In the genomic region with DNA sequence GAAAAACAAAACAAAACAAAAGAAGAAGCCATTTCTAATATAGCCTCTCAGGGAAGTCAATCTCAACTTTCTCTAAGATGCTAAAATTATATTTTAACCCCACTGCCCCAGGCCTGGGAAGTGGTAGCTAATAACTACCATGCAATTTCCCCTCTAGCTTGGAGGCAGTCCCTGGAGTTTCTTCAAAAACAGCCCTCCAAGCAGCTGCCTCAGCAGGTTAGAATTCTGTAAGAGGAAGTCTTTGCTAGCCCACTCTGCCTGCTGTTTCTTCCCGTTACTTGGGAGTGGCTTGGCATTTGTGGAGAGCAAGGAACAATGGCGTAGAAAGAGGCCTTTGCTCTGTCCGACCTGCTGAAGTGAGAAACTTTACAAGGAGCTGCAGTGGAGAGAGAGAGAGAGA, we compare ENCODE assay signal across 32 mouse cellular contexts. TPM values are rescaled to one million over a fixed set of nuclear protein-coding genes. Genes with fewer than 3 reads are reported as not detected.
DNase-seq lines count a peak whose midpoint lies in the region; ATAC-seq lines count a peak whose summit lies in the region.
"Had no signal": no experiment of that assay in that cellular context is flagged by ENCODE, and none has a peak within 500 bp of the region (broad histone marks: within the 10 kb centered on the region; RNA-seq: fewer than 3 reads in every experiment).

No protein-coding gene starts in this region.

- no peaks in the 10 kb centered on the region for H3K27me3 ChIP-seq in heart, embryonic 12.5 days (replicated peaks)
- H3K27me3 ChIP-seq: embryonic facial prominence, embryonic 15.5 days; forebrain, embryonic 12.5 days; heart, embryonic 13.5 days; hindbrain, embryonic 15.5 days; liver, embryonic 15.5 days; lung, embryonic 15.5 days; megakaryocyte, embryonic 14.5 days; midbrain, embryonic 13.5 days; neural tube, embryonic 13.5 days had no signal

- 0 out of 2 replicates have a peak, but pooled peaks cover 8% of the 10 kb centered on the region for H3K9me3 ChIP-seq in heart, embryonic 12.5 days (replicated peaks)
- H3K9me3 ChIP-seq: embryonic facial prominence, embryonic 10.5 days; embryonic facial prominence, embryonic 15.5 days; hindbrain, embryonic 15.5 days; liver, embryonic 15.5 days; lung, embryonic 15.5 days; midbrain, embryonic 13.5 days; neural tube, embryonic 13.5 days had no signal

- H3K4me2 ChIP-seq in heart, embryonic 12.5 days = no peak overlapping the region
- H3K4me2 ChIP-seq: embryonic facial prominence, embryonic 15.5 days; forebrain, embryonic 12.5 days; heart, embryonic 13.5 days; hindbrain, embryonic 15.5 days; liver, embryonic 15.5 days; lung, embryonic 15.5 days; midbrain, embryonic 13.5 days; neural tube, embryonic 13.5 days had no signal

- no peak overlapping the region for H3K4me3 ChIP-seq in heart, embryonic 12.5 days
- H3K4me3 ChIP-seq in brown adipose tissue, adult 24 weeks (ENCODE audit: insufficient read depth, low read depth, low read length) = no peak overlapping the region
- H3K4me3 ChIP-seq: embryonic facial prominence, embryonic 10.5 days; embryonic facial prominence, embryonic 15.5 days; forebrain, embryonic 12.5 days; heart, embryonic 13.5 days; hindbrain, embryonic 15.5 days; liver, embryonic 15.5 days; lung, embryonic 15.5 days; megakaryocyte, embryonic 14.5 days; midbrain, embryonic 13.5 days; neural tube, embryonic 13.5 days had no signal

- no peaks in the 10 kb centered on the region for H3K36me3 ChIP-seq in heart, embryonic 12.5 days
- H3K36me3 ChIP-seq: embryonic facial prominence, embryonic 10.5 days; embryonic facial prominence, embryonic 15.5 days; forebrain, embryonic 12.5 days; heart, embryonic 13.5 days; hindbrain, embryonic 15.5 days; liver, embryonic 15.5 days; lung, embryonic 15.5 days; midbrain, embryonic 13.5 days; neural tube, embryonic 13.5 days had no signal

- ATAC-seq in heart, embryonic 12.5 days (ENCODE audit: insufficient number of reproducible peaks, low FRiP score) = no peak
- ATAC-seq in CD4-positive, CD25-positive, alpha-beta regulatory T cell, adult 4 months = peak; percentile 3
- peak; percentile 72 for ATAC-seq in megakaryocyte progenitor cell, adult 5-6 weeks (replicated peaks; ENCODE audit: poor library complexity)
- ATAC-seq: forebrain, postnatal 0 days; midbrain, embryonic 13.5 days had no signal

- H3K4me1 ChIP-seq in heart, embryonic 12.5 days (replicated peaks) = no peaks in the 10 kb centered on the region
- no peaks in the 10 kb centered on the region for H3K4me1 ChIP-seq in brown adipose tissue, adult 24 weeks (ENCODE audit: control insufficient read depth, insufficient read depth, insufficient read length, low read length)
- H3K4me1 ChIP-seq: embryonic facial prominence, embryonic 10.5 days; embryonic facial prominence, embryonic 15.5 days; forebrain, embryonic 12.5 days; heart, embryonic 13.5 days; hindbrain, embryonic 15.5 days; liver, embryonic 15.5 days; lung, embryonic 15.5 days; midbrain, embryonic 13.5 days; neural tube, embryonic 13.5 days had no signal

- H3K9ac ChIP-seq in heart, embryonic 12.5 days = no peak overlapping the region
- H3K9ac ChIP-seq: embryonic facial prominence, embryonic 15.5 days; forebrain, embryonic 12.5 days; forebrain, postnatal 0 days; heart, embryonic 13.5 days; hindbrain, embryonic 15.5 days; liver, embryonic 15.5 days; lung, embryonic 15.5 days; midbrain, embryonic 13.5 days; neural tube, embryonic 13.5 days had no signal

- intact Hi-C loops in left cerebral cortex, postnatal 14 days (cut with DNase I) = no loop called here

- WGBS in heart, embryonic 12.5 days = 65% methylated on average over 3 of the region's 3 CpGs

- H3K27ac ChIP-seq in heart, embryonic 12.5 days (ENCODE audit: poor library complexity, severe bottlenecking) = no peak overlapping the region
- H3K27ac ChIP-seq in brown adipose tissue, adult 24 weeks (replicated peaks; ENCODE audit: low read depth, low read length) = peak overlapping the region; percentile 75
- H3K27ac ChIP-seq: embryonic facial prominence, embryonic 10.5 days; embryonic facial prominence, embryonic 15.5 days; forebrain, embryonic 12.5 days; heart, embryonic 13.5 days; hindbrain, embryonic 15.5 days; kidney, postnatal 0 days; liver, embryonic 15.5 days; lung, embryonic 15.5 days; midbrain, embryonic 13.5 days; neural tube, embryonic 13.5 days had no signal

- peak; percentile 97 for DNase-seq in heart, adult 11 months
- DNase-seq in left cerebral cortex, postnatal 14 days (ENCODE audit: low spot score in 2 of 2) = no peak
- no peak for DNase-seq in kidney, adult 18-20 months
- DNase-seq: adrenal gland, adult 2 months; cerebellum, adult 11-12 months; cerebellum, postnatal 10 days; forebrain, postnatal 0 days; gastrocnemius, postnatal 10 days; heart, postnatal 10 days; kidney, adult 2 months; layer of hippocampus, adult 9-11 months; liver; right cerebral cortex, postnatal 4 days had no signal

RNA-seq across cellular contexts. Expression of gene Fndc7, which starts 24.7 kb away (rescaled TPM):
- 0.04 TPM in 1 of 2 replicates, not detected in the other for polyA plus RNA-seq in heart, embryonic 12.5 days (2016; fragmentation: Nextera tagmentation; extraction: Ambion mirVana)
- under 1 TPM; 0.22 to 0.68 TPM for polyA plus RNA-seq in CD4-positive, CD25-positive, alpha-beta regulatory T cell, adult 4 months (2017; shearing (Covaris generic))
- 0.38 TPM in 1 of 2 replicates, not detected in the other for polyA plus RNA-seq in brown adipose tissue, adult 24 weeks (2012; ENCODE audit: insufficient read depth, insufficient read length, missing spikeins)
- 0.07 TPM in 1 of 2 replicates, not detected in the other for total RNA-seq in megakaryocyte progenitor cell, adult 5-6 weeks (2015)
- 0.25 TPM in 1 of 2 replicates, not detected in the other for total RNA-seq in megakaryocyte progenitor cell, adult 5-6 weeks (2017)
- under 1 TPM in 1 of 2 experiments, not detected in 1; 0.11 TPM for total RNA-seq in left cerebral cortex, postnatal 14 days (2021)
- total RNA-seq: hematopoietic stem cell, adult 5-6 weeks; left cerebral cortex, postnatal 10 days had no signal
- polyA plus RNA-seq: forebrain, embryonic 12.5 days; forebrain, postnatal 0 days; kidney, postnatal 0 days; limb, embryonic 11.5 days; midbrain, embryonic 13.5 days; neural tube, embryonic 13.5 days; stomach, embryonic 14.5 days had no signal

RNA-seq across cellular contexts. Expression of gene Stxbp3, which starts 24.8 kb away (rescaled TPM):
- polyA plus RNA-seq in heart, embryonic 12.5 days (2016; fragmentation: Nextera tagmentation; extraction: Ambion mirVana) = 27.3 and 27.8 TPM in 2 replicates
- polyA plus RNA-seq in CD4-positive, CD25-positive, alpha-beta regulatory T cell, adult 4 months (2017; shearing (Covaris generic)) = 10 to 100 TPM; 76.9 to 97.7 TPM
- polyA plus RNA-seq in brown adipose tissue, adult 24 weeks (2012; ENCODE audit: insufficient read depth, insufficient read length, missing spikeins) = 21.5 and 25.5 TPM in 2 replicates
- total RNA-seq in megakaryocyte progenitor cell, adult 5-6 weeks (2015) = 28.8 and 36.7 TPM in 2 replicates
- 18.0 and 26.9 TPM in 2 replicates for total RNA-seq in megakaryocyte progenitor cell, adult 5-6 weeks (2017)
- total RNA-seq in left cerebral cortex, postnatal 14 days (2021) = 10 to 100 TPM; 16.7 to 17.5 TPM

RNA-seq across cellular contexts. Expression of gene Prpf38b, which starts 46.4 kb away (rescaled TPM):
- 64.7 and 72.6 TPM in 2 replicates for polyA plus RNA-seq in heart, embryonic 12.5 days (2016; fragmentation: Nextera tagmentation; extraction: Ambion mirVana)
- polyA plus RNA-seq in CD4-positive, CD25-positive, alpha-beta regulatory T cell, adult 4 months (2017; shearing (Covaris generic)) = 100 to 1,000 TPM; 117 to 127 TPM
- 35.9 and 75.7 TPM in 2 replicates for polyA plus RNA-seq in brown adipose tissue, adult 24 weeks (2012; ENCODE audit: insufficient read depth, insufficient read length, missing spikeins)
- total RNA-seq in megakaryocyte progenitor cell, adult 5-6 weeks (2015) = 138 and 148 TPM in 2 replicates
- total RNA-seq in megakaryocyte progenitor cell, adult 5-6 weeks (2017) = 235 and 313 TPM in 2 replicates
- 10 to 100 TPM; 42.2 to 42.8 TPM for total RNA-seq in left cerebral cortex, postnatal 14 days (2021)
